9 mouse cellular contexts compared by ENCODE assay signal in the genomic region with DNA sequence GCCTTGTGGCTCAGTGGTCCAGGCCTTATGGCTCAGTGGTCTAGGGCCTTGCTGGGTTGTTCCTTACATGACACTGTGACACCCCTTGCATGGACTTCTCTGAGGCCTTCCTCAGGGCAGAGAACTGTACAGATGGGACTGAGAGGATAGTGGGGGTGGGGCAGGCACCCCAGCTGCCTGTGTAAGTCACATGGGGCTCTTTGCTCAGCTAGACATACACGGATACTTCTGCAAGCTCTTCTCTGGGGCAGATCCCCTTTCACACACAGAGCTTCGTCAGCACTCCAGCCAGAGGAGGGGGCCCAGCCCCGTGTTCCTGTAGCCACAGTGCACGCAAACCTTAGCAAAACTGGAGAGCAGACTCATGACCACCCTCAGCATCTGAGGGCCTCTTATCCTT.
A peak's percentile ranks its signal among the peaks of the same experiment; 100 is the strongest.
DNase-seq lines count a peak whose midpoint lies in the region; ATAC-seq and TF ChIP-seq lines count a peak whose summit lies in the region.
"Had no signal": no experiment of that assay in that cellular context is flagged by ENCODE, and none has a peak within 500 bp of the region (broad histone marks: within the 10 kb centered on the region; RNA-seq: fewer than 3 reads in every experiment).

No protein-coding gene starts in this region.

- 40% methylated on average over 4 of the region's 4 CpGs for WGBS in kidney, embryonic 14.5 days
- 26% methylated on average over 4 of the region's 4 CpGs for WGBS in embryonic facial prominence, embryonic 15.5 days

- ATAC-seq in kidney, embryonic 14.5 days (ENCODE audit: low FRiP score, low TSS enrichment), result no peak
- ATAC-seq in embryonic facial prominence, embryonic 15.5 days (ENCODE audit: insufficient number of reproducible peaks, low FRiP score, low TSS enrichment, low read depth), result peak; percentile 75; the same call in 1 of the 2 replicates

- H3K4me2 ChIP-seq in kidney, embryonic 14.5 days (replicated peaks; ENCODE audit: low read depth, low read length), result no peak overlapping the region
- H3K4me2 ChIP-seq in embryonic facial prominence, embryonic 15.5 days (replicated peaks), result no peak overlapping the region

- no peak overlapping the region for H3K4me3 ChIP-seq in kidney, embryonic 14.5 days (ENCODE audit: low read length)
- no peak overlapping the region for H3K4me3 ChIP-seq in bone marrow macrophage, adult 2 months (ENCODE audit: insufficient read depth, low read length)
- no peak overlapping the region for H3K4me3 ChIP-seq in embryonic facial prominence, embryonic 15.5 days (replicated peaks)
- H3K4me3 ChIP-seq: megakaryocyte, embryonic 14.5 days had no signal

- TF ChIP-seq POLR2A in bone marrow macrophage, adult 2 months (IDR thresholded peaks at IDR 0.05; ENCODE audit: borderline replicate concordance, low read depth, low read length), result no peak

- H3K9me3 ChIP-seq in kidney, embryonic 14.5 days (ENCODE audit: control insufficient read depth, low read length), result no peaks in the 10 kb centered on the region
- H3K9me3 ChIP-seq in embryonic facial prominence, embryonic 15.5 days (replicated peaks), result no peaks in the 10 kb centered on the region
- H3K9me3 ChIP-seq: megakaryocyte, embryonic 14.5 days had no signal

- no peaks in the 10 kb centered on the region for H3K36me3 ChIP-seq in kidney, embryonic 14.5 days (ENCODE audit: control insufficient read depth, insufficient read depth, low read length)
- H3K36me3 ChIP-seq in embryonic facial prominence, embryonic 15.5 days, result no peaks in the 10 kb centered on the region

- H3K27ac ChIP-seq in kidney, embryonic 14.5 days (ENCODE audit: low read depth, low read length), result peak overlapping the region; percentile 37; the same call in 1 of the 2 replicates
- H3K27ac ChIP-seq in bone marrow macrophage, adult 2 months (ENCODE audit: insufficient read depth, low read depth, low read length), result peak overlapping the region; percentile 39
- H3K27ac ChIP-seq in embryonic facial prominence, embryonic 15.5 days (replicated peaks), result peak overlapping the region; percentile 66; the same call in 1 of the 2 replicates

- DNase-seq in kidney, adult 18-20 months, result no peak
- DNase-seq in layer of hippocampus, postnatal 36 days, result peak; percentile 4 to 23
- no peak for DNase-seq in adrenal gland, postnatal 10 days
- no peak for DNase-seq in T-cell, adult 2 months (ENCODE audit: low spot score)
- no peak for DNase-seq in adrenal gland, adult (ENCODE audit: inconsistent age in 2 of 2, low spot score in 1 of 2)

- H3K4me1 ChIP-seq in kidney, embryonic 14.5 days (ENCODE audit: control insufficient read depth, insufficient read depth, low read length), result peaks cover 16% of the 10 kb centered on the region
- H3K4me1 ChIP-seq in bone marrow macrophage, adult 2 months (ENCODE audit: control insufficient read depth, insufficient read depth, low read length), result peaks cover 44% of the 10 kb centered on the region
- H3K4me1 ChIP-seq in embryonic facial prominence, embryonic 15.5 days, result peaks cover 25% of the 10 kb centered on the region

- H3K9ac ChIP-seq in kidney, embryonic 14.5 days (ENCODE audit: low read depth, low read length), result peak overlapping the region; percentile 42; the same call in 1 of the 2 replicates
- no peak overlapping the region for H3K9ac ChIP-seq in embryonic facial prominence, embryonic 15.5 days

- no peaks in the 10 kb centered on the region for H3K27me3 ChIP-seq in kidney, embryonic 14.5 days (ENCODE audit: control insufficient read depth, insufficient read depth, low read length)
- H3K27me3 ChIP-seq in embryonic facial prominence, embryonic 15.5 days, result no peaks in the 10 kb centered on the region

- TF ChIP-seq CTCF in bone marrow macrophage, adult 2 months (IDR thresholded peaks at IDR 0.05; ENCODE audit: low read depth, low read length), result no peak

Comparison
In these comparisons a context has a peak if more than half of its experiments do, and no peak if none do; other contexts are left out.
1. DNase-seq: peak in layer of hippocampus, postnatal 36 days (2 of 2); none in kidney, adult 18-20 months (single experiment), adrenal gland, postnatal 10 days (single experiment), T-cell, adult 2 months (single experiment) and adrenal gland, adult (0 of 2).
2. Peak in every context shown above with its lines, with median percentiles within 50 percentile points of each other: H3K27ac ChIP-seq.